Mouse (Mus musculus) lung, postnatal 4 days (tissue): Measurements from ENCODE around the gene Rbms1.

Source experiments
- DNase-seq, 2 experiments: peaks; one replicate each; pipeline ENCODE4 v3.0.0; 2021

Gene Rbms1

GRCm38 (mm10) chr2:60962671-60963421, at the start of gene Rbms1:
Rbms1 (minus strand) TSS chr2:60963192.
- peak; percentile 81 to 88 for DNase-seq

DNA sequence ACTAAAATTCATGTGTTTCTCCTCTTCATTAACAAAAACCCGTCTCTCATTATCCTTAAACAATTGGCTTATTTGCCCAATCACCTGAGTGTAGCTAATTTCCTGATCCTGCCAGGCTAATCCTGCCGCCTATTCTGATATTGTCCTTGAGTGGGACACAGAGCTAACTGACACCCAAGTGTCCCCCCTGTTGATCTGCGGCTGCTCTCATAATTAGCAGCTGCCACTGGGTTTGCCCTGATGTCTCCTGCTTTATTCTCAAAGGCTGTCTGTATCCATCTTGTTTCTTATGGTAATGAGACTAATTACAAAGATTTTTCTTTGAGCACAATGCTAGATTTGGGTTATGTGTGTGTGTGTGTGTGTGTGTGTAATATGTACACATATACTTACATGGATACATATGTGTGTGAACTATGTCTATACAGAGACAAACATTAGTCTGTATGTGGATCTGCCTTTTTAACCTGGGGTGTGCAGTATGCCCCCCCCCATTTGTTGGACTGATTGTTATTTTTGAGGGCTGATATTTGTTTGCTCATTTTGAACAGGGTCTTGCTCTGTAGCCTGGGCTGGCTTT, 49.3 kb upstream of the Rbms1 start:
- DNase-seq, result no peak

- DNase-seq, result no peak
Measured at GRCm38 (mm10) chr2:60986286-60986685, 23.3 kb upstream of the Rbms1 start.

DNA sequence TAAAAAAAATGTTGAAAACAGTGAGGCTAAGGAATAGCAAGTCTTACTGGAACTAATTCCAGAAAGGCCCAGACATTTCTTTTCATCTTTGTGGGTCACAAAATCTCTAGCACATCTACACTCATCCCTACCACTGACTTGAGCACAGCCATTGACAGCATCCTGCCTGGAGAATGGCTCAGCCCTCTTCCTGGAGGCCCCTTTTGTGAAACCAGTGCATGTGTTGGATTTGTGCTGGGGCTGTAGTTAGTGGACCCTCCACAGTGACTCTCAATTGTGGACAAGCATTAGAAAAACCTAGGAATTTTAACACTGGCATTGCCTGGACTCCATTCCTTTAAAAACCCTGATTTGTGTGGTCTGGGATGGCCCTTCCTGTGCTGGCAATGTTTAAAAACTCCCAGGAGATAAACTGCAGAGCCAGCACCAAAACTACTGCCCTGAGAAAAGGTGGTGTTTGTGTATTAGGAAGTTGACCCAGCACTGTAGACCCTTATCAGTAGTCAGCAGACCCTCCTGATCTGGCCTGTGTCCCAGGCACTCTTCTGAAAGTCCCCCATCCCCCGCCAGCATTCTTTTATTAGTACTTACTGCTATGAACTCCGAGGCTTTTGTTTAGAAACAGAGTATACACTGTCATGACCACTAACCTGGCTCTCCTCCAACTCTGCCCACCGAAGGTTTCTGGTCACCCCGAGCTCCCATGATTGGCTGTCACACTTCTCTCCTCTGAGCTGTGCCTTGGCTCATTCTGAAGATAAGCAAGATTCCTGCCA, 15.7 kb upstream of the Rbms1 start:
- peak; percentile 85 to 89 for DNase-seq

GRCm38 (mm10) chr2:60972189-60972814, 9.3 kb upstream of the Rbms1 start:
- no peak for DNase-seq

DNA sequence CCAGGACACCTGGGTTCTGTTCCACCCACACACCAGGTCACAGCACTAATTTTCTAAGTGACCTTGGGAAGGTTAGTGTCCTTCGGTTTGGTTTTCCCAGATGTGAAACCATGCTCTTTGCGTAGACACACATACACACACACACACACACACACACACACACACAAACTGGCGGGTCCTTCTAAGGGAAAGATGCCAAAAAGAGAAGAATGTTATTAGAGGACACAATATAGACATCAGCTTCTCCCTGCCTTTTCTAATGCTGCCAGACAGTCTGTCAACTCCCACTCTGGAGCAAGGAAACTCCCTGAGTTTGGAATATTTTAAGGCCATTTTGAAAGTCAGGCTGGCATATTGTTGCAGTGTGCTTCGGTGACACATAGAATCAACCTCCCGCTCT, 624 bp upstream of the Rbms1 start:
- DNase-seq, result peak; percentile 30 to 40

- DNase-seq, result peak; percentile 71 to 86
Measured at GRCm38 (mm10) chr2:60962001-60962670, 856 bp downstream of the Rbms1 start.

DNA sequence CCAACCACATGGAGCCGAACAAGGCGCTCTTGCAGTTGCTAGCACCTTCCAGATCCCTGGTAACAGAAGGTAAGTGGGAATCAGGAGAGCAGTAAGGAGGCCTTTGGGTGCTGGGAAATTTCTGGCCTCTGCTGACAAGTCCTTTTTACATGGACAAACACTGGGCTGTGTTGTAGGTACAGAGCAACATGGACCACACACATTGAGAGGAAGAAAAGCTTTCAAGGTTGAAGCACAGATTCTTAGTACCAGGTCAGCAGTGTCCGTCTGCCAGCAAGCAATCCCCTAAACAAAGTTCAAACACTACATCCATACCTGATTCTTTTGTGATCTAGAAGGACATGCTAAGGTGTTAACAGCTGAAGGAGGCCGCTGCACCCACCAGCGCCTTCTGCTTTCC, 1.7 kb downstream of the Rbms1 start:
- no peak for DNase-seq

GRCm38 (mm10) chr2:60948241-60948640, 14.8 kb downstream of the Rbms1 start:
- no peak for DNase-seq

DNA sequence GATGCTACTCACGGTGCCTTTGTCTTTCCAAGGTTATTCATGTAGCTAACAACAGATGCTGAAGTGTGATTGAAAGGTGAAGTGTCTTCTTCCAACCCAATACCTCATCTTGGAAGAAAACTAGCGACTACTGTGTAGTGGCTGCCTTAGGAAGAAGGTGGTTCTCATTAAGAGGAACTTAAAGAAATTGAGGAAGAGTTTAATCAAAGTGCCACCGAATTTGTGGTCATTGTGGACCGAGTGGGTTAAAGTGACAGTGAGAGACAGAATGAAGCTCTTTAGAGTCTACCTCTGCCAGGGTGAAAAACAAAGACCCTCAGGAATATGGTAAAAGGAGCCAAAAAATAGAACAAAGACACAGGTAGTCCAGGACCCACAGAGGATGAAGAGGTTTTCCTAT, 15.2 kb downstream of the Rbms1 start:
- DNase-seq, result no peak

DNA sequence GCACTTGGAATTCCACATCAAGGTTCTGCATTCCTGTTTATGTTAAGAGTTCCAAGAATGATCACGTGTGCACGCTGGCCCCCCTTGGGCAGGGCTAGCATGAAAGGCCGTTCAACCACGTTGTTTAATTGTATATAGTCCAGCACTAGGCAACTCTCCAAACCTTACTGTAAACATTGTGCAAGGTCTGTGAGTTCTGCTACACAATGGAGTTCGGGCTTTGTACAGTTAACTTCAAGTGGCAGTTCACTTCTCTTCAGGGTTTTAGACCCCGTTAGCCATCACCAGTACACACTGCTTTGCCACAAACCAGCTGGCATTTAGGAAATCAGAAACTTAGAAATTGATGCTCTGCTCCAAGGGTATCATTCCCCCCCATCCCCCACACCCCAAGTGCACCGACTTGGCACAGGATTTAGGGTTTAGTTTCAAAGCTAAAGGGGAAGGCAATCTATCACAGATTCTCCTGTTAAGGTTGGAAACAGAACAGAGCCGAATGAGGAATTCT, 22.5 kb downstream of the Rbms1 start:
- peak; percentile 76 to 89 for DNase-seq

GRCm38 (mm10) chr2:60939957-60940356, 23.0 kb downstream of the Rbms1 start:
- no peak for DNase-seq

DNA sequence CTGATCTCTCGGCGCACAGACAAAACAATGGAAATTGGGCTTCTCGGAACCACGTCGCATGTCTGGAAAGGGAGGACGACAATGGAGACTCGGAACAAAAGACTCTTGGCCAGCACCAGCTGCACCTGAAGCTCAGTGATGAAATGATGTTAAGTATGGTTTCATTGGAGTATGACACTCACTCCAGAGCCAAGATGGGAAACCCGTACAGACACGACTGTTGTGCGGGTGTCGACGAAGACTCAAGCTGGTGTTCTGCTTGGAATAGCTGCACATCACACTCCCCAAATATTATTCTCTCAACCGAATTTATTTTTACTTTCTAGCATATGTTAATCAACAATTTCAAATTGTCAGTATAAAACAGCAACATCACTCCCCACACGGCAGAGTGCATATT, 26.1 kb downstream of the Rbms1 start:
- no peak for DNase-seq

- no peak for DNase-seq
Measured at GRCm38 (mm10) chr2:60928948-60929347, 34.0 kb downstream of the Rbms1 start.

- no peak for DNase-seq
Measured at GRCm38 (mm10) chr2:60927906-60928775, 34.9 kb downstream of the Rbms1 start.

DNA sequence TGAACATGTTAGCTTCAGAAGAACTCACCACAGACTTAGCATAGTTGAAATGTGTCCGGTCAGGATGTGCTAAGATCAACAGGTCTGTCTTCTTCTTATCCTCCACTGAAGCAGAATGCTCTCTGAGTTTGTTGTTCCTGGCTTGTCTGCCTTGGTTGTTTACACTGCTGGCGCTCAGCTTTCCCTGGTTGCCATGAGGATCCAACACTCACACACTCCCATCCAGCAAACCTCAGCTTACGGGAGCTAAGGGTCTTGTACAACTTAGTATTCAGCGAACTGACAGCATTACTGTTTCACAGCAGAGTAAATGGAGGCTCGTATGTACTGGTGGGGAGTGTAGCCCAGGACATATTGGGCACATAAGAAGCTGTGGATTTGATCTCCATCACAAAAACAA, 37.9 kb downstream of the Rbms1 start:
- DNase-seq, result no peak

GRCm38 (mm10) chr2:60923756-60924544, 39.0 kb downstream of the Rbms1 start:
- no peak for DNase-seq

GRCm38 (mm10) chr2:60923111-60923510, 39.9 kb downstream of the Rbms1 start:
- DNase-seq, result no peak

DNA sequence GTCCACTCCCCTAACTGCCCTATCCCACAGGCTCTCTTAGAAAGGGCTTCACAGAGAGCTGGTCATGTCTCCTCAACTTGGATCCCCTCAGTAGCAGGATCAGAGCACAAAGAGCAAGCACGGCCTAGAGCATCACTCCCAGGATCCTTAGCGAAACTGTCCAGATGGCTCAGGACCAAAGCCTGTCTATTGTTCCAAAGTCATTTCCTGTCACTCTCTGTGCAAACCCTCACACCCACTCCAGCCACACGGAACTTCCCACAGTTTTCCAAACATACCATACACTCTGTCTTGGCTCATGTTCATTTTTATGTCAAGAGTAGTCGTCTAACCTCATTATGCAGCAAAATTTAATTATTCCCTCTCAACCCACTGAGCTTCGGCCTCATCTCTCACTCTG, 40.6 kb downstream of the Rbms1 start:
- peak; percentile 67 to 71 for DNase-seq

GRCm38 (mm10) chr2:60920076-60920475, 42.9 kb downstream of the Rbms1 start:
- no peak for DNase-seq

GRCm38 (mm10) chr2:60918401-60918800, 44.6 kb downstream of the Rbms1 start:
- DNase-seq, result no peak
